Mouse (Mus musculus) heart, embryonic 15.5 days (tissue): ENCODE results near the gene Dennd2a. TPM values are rescaled to one million over a fixed set of nuclear protein-coding genes. Genes with fewer than 3 reads are reported as not detected.

Experiments
- ATAC-seq: fragments of 200-750 bp; cut with Nextera tagmentation; replicated peaks from 2 replicates; pipeline ENCODE4 v1.8.0; 2017; ENCODE audit warnings: low read depth, moderate TSS enrichment; ENCODE audit not compliant: insufficient number of reproducible peaks, insufficient read depth, low FRiP score
- H3K27ac ChIP-seq: fragments of 300-500 bp; sonication (generic); 2 replicates; pipeline ENCODE4 v1.5.1; 2015; ENCODE audit warnings: mild to moderate bottlenecking, inconsistent platforms
- H3K27me3 ChIP-seq: fragments of 300-500 bp; sonication (generic); 2 replicates; pipeline ENCODE4 v1.6.1; 2015; ENCODE audit warnings: inconsistent platforms
- H3K36me3 ChIP-seq: fragments of 300-500 bp; sonication (generic); 2 replicates; pipeline ENCODE4 v1.6.1; 2015; ENCODE audit warnings: mild to moderate bottlenecking, inconsistent platforms
- H3K4me1 ChIP-seq: fragments of 300-500 bp; sonication (generic); replicated peaks from 2 replicates; pipeline ENCODE4 v1.6.1; 2015; ENCODE audit warnings: inconsistent platforms
- H3K4me2 ChIP-seq: fragments of 300-500 bp; sonication (generic); 2 replicates; pipeline ENCODE4 v1.6.1; 2015; ENCODE audit warnings: inconsistent platforms, mild to moderate bottlenecking, moderate library complexity
- H3K4me3 ChIP-seq: fragments of 300-500 bp; sonication (generic); 2 replicates; pipeline ENCODE4 v1.5.1; 2015; ENCODE audit warnings: mild to moderate bottlenecking, inconsistent platforms
- H3K9ac ChIP-seq: fragments of 300-500 bp; sonication (generic); 2 replicates; pipeline ENCODE4 v1.6.1; 2015; ENCODE audit warnings: mild to moderate bottlenecking, inconsistent platforms
- H3K9me3 ChIP-seq: fragments of 300-500 bp; sonication (generic); replicated peaks from 2 replicates; pipeline ENCODE4 v1.6.1; 2016; ENCODE audit warnings: inconsistent platforms
- WGBS: fragments of 180-500 bp; shearing (Covaris S2); methylation state at CpG from one replicate; pipeline ENCODE4 v1.1.7; 2015; ENCODE audit warnings: mixed read lengths; 5-methylcytosine and 5-hydroxymethylcytosine counted together
- polyA plus RNA-seq: library from polyadenylated mRNA; unstranded; fragments of >200 nt; fragmentation: Nextera tagmentation; extraction: Ambion mirVana; gene quantifications from 2 replicates; pipeline ENCODE4 v1.2.1, GENCODE M21; 2015

Dennd2a gene
- 11.9 and 14.6 TPM in 2 replicates for polyA plus RNA-seq

GRCm38 (mm10) chr6:39557723-39558261, at the start of gene Dennd2a:
Dennd2a (minus strand) TSS chr6:39557867.
- H3K9me3 ChIP-seq, result no peaks in the 10 kb centered on the region
- H3K4me3 ChIP-seq, result peak within 1 kb of the TSS; percentile 95
- 1% methylated on average over 25 of the region's 50 CpGs for WGBS
- no peaks in the 10 kb centered on the region for H3K27me3 ChIP-seq
- H3K4me2 ChIP-seq, result peak within 1 kb of the TSS; percentile 79
- no peaks in the 10 kb centered on the region for H3K36me3 ChIP-seq
- peak within 1 kb of the TSS; percentile 91 for H3K9ac ChIP-seq
- ATAC-seq, result peak; percentile 92
- H3K4me1 ChIP-seq, result peaks cover 38% of the 10 kb centered on the region
- H3K27ac ChIP-seq, result peak within 1 kb of the TSS; percentile 88

GRCm38 (mm10) chr6:39607365-39607764, 49.7 kb upstream of the Dennd2a start:
- Histone ChIP-seq H3K4me1 (peaks cover 17% of the 10 kb centered on the region), H3K9ac (no peak overlapping the region), H3K4me3 (no peak overlapping the region), H3K36me3 (peaks cover 11% of the 10 kb centered on the region; the same call in 1 of the 2 replicates), H3K27ac (no peak overlapping the region), H3K9me3 (no peaks in the 10 kb centered on the region), H3K27me3 (no peaks in the 10 kb centered on the region), H3K4me2 (no peak overlapping the region)
- no peak for ATAC-seq
- WGBS, result 51% methylated on average over 5 of the region's 5 CpGs

GRCm38 (mm10) chr6:39606862-39607261, 49.2 kb upstream of the Dennd2a start:
- 48% methylated on average over 3 of the region's 3 CpGs for WGBS
- Histone ChIP-seq H3K4me3 (no peak overlapping the region), H3K9ac (no peak overlapping the region), H3K27me3 (no peaks in the 10 kb centered on the region), H3K4me2 (no peak overlapping the region), H3K36me3 (peaks cover 12% of the 10 kb centered on the region; the same call in 1 of the 2 replicates), H3K4me1 (peaks cover 17% of the 10 kb centered on the region), H3K9me3 (no peaks in the 10 kb centered on the region), H3K27ac (no peak overlapping the region)
- no peak for ATAC-seq

GRCm38 (mm10) chr6:39606056-39606455, 48.4 kb upstream of the Dennd2a start:
- Histone ChIP-seq H3K4me1 (peaks cover 17% of the 10 kb centered on the region), H3K4me2 (no peak overlapping the region), H3K4me3 (no peak overlapping the region), H3K27me3 (no peaks in the 10 kb centered on the region), H3K9ac (no peak overlapping the region), H3K27ac (0 out of 2 replicates have a peak overlapping the region, but pooled peaks have one; percentile 12), H3K9me3 (no peaks in the 10 kb centered on the region), H3K36me3 (peaks cover 12% of the 10 kb centered on the region; the same call in 1 of the 2 replicates)
- ATAC-seq, result no peak
- 34% methylated on average over 6 of the region's 6 CpGs for WGBS

- Histone ChIP-seq H3K36me3 (peaks cover 22% of the 10 kb centered on the region), H3K9me3 (no peaks in the 10 kb centered on the region), H3K4me3 (no peak overlapping the region), H3K27me3 (no peaks in the 10 kb centered on the region), H3K9ac (no peak overlapping the region), H3K4me2 (no peak overlapping the region), H3K4me1 (peaks cover 17% of the 10 kb centered on the region), H3K27ac (no peak overlapping the region)
- WGBS, result 75% methylated on average over 5 of the region's 5 CpGs
- ATAC-seq, result no peak
These were observed 46.9 kb upstream of the Dennd2a start for GRCm38 (mm10) chr6:39604565-39604964.

GRCm38 (mm10) chr6:39601828-39602227, 44.2 kb upstream of the Dennd2a start:
- Histone ChIP-seq H3K4me3 (no peak overlapping the region), H3K36me3 (peaks cover 43% of the 10 kb centered on the region), H3K9me3 (no peaks in the 10 kb centered on the region), H3K4me2 (no peak overlapping the region), H3K4me1 (peaks cover 14% of the 10 kb centered on the region), H3K27ac (no peak overlapping the region), H3K27me3 (no peaks in the 10 kb centered on the region), H3K9ac (no peak overlapping the region)
- no peak for ATAC-seq
- 83% methylated on average over 3 of the region's 3 CpGs for WGBS

GRCm38 (mm10) chr6:39600851-39601250, 43.2 kb upstream of the Dennd2a start:
- Histone ChIP-seq H3K9me3 (no peaks in the 10 kb centered on the region), H3K4me2 (no peak overlapping the region), H3K4me1 (peaks cover 5% of the 10 kb centered on the region; the same call in 1 of the 2 replicates), H3K4me3 (no peak overlapping the region), H3K27me3 (no peaks in the 10 kb centered on the region), H3K36me3 (peaks cover 44% of the 10 kb centered on the region), H3K9ac (no peak overlapping the region), H3K27ac (no peak overlapping the region)
- WGBS, result 93% methylated on average over 3 of the region's 3 CpGs
- ATAC-seq, result no peak

- H3K36me3 ChIP-seq, result peaks cover 14% of the 10 kb centered on the region
- H3K4me2 ChIP-seq, result peak within 1 kb of the TSS; percentile 82
- H3K27ac ChIP-seq, result peak within 1 kb of the TSS; percentile 97
- peaks cover 15% of the 10 kb centered on the region for H3K4me1 ChIP-seq
- H3K4me3 ChIP-seq, result peak within 1 kb of the TSS; percentile 85
- no peaks in the 10 kb centered on the region for H3K9me3 ChIP-seq
- under 1% methylated on average over 56 of the region's 56 CpGs for WGBS
- H3K9ac ChIP-seq, result peak within 1 kb of the TSS; percentile 93
- ATAC-seq, result peak; percentile 99
- H3K27me3 ChIP-seq, result no peaks in the 10 kb centered on the region
These were observed 34.9 kb upstream of the Dennd2a start, which contains the start of gene Ndufb2 for GRCm38 (mm10) chr6:39592401-39593214. Ndufb2 (plus strand) TSS chr6:39592574.

- 93% methylated on average over 4 of the region's 4 CpGs for WGBS
- Histone ChIP-seq H3K36me3 (peaks cover 18% of the 10 kb centered on the region), H3K27ac (no peak overlapping the region), H3K4me1 (peaks cover 15% of the 10 kb centered on the region), H3K9ac (no peak overlapping the region), H3K4me2 (peak overlapping the region; percentile 82), H3K9me3 (no peaks in the 10 kb centered on the region), H3K27me3 (no peaks in the 10 kb centered on the region), H3K4me3 (peak overlapping the region; percentile 85)
- ATAC-seq, result no peak
These were observed 33.8 kb upstream of the Dennd2a start for GRCm38 (mm10) chr6:39591481-39591880.

- Histone ChIP-seq H3K9me3 (no peaks in the 10 kb centered on the region), H3K36me3 (peaks cover 46% of the 10 kb centered on the region), H3K9ac (no peak within 1 kb of the TSS), H3K4me3 (no peak within 1 kb of the TSS), H3K4me2 (no peak within 1 kb of the TSS), H3K27me3 (no peaks in the 10 kb centered on the region), H3K27ac (no peak within 1 kb of the TSS), H3K4me1 (no peaks in the 10 kb centered on the region)
- no peak for ATAC-seq
- WGBS, result 79% methylated on average over 6 of the region's 6 CpGs
These were observed 27.9 kb upstream of the Dennd2a start, which contains the start of gene Gm42420 for GRCm38 (mm10) chr6:39585517-39585916. Gm42420 (plus strand) TSS chr6:39585753.

- Histone ChIP-seq H3K4me1 (no peaks in the 10 kb centered on the region), H3K4me2 (no peak overlapping the region), H3K9me3 (no peaks in the 10 kb centered on the region), H3K27ac (no peak overlapping the region), H3K9ac (no peak overlapping the region), H3K36me3 (peaks cover 57% of the 10 kb centered on the region), H3K27me3 (no peaks in the 10 kb centered on the region), H3K4me3 (no peak overlapping the region)
- ATAC-seq, result no peak
- WGBS, result 81% methylated on average over 7 of the region's 7 CpGs
These were observed 23.6 kb upstream of the Dennd2a start for GRCm38 (mm10) chr6:39581087-39581784.
